Mouse (Mus musculus) olfactory bulb, adult 2 months (tissue): ENCODE measurements around the gene Srsf11.

ENCODE experiments used
- CTCF ChIP-seq: fragments of 200-500 bp; IDR thresholded peaks from 2 replicates; pipeline ENCODE4 v1.5.1; 2012; ENCODE audit warnings: low read depth, mild to moderate bottlenecking, low read length, moderate library complexity; ENCODE audit not compliant: insufficient read depth
- POLR2A ChIP-seq: fragments of 200-500 bp; IDR thresholded peaks from 2 replicates; pipeline ENCODE4 v1.6.1; 2012; ENCODE audit warnings: mild to moderate bottlenecking, low read depth, low read length, moderate library complexity; ENCODE audit not compliant: insufficient read depth

GRCm38 (mm10) chr3:158009762-158010320, 26.6 kb downstream of the Srsf11 start:
- TF ChIP-seq CTCF, result no peak
- TF ChIP-seq POLR2A, result no peak
